Mouse (Mus musculus): ENCODE data around the gene Zkscan14.
A peak's percentile ranks its signal among the peaks of the same experiment; 100 is the strongest.

- TF ChIP-seq EP300 (IDR thresholded peaks at IDR 0.05; ENCODE audit: low read depth) (peak; percentile 82), CTCF (IDR thresholded peaks at IDR 0.05; ENCODE audit: low read depth) (peak; percentile 40)
Measured at GRCm38 (mm10) chr5:145203936-145204691, 2.4 kb upstream of the Zkscan14 start, which contains the start of gene Zkscan5.
